Mouse (Mus musculus): ENCODE data around the gene Dhx58.

The Dhx58 gene
- long read RNA-seq, experiment 1, transcript Dhx58-201 (13 exons, 2,412 nt), result major isoform, 6 of 42 reads
- long read RNA-seq, experiment 1, partial matches to known transcripts, result 19 of 42 reads
- long read RNA-seq, experiment 1, other reads (novel, unspliced or antisense), result 15 of 42 reads
- long read RNA-seq, experiment 2, partial matches to known transcripts, result 41 of 55 reads
- long read RNA-seq, experiment 2, other reads (novel, unspliced or antisense), result 5 of 55 reads

DNA sequence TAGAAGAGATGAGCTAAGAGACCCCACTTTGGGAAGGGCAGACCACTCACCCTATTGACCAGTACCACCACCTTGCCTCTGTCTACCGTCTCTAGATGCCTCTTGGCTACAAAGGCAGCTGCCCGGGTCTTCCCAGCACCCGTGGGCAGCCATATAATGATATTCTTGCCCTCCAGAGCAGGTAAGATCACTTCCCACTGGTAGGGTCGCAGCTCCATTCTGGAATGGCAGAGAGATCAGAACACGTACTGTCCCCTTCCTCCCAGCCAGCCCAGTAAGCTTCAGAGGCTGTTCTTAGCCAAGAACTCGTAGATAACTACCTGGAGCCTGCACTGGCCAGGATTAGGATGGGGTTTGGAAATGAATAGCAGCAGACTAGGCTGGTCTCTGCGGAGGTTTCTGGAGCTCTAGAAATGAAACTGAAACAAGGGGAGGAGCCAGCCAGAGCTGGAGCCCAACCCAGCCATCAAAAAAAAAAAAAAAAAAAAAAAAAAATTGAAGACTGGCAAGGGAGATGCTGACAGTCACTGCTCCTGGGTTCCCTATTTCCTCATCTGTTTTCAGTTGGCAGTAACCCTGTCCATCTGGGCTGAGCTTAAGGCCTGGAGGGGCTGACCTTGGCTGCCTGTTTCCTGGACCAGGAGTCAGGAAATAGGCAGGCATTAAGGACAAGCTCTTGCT, at the start of gene Dhx58:
Gene Dhx58, minus strand, starts transcription at position 421 of the 681 bp plus-strand sequence.
- intact Hi-C loops (cut with DNase I), result loop anchor here (5.0 kb wide), 1 partner anchor 132 kb away; the partner anchor contains the start of gene Cnp

DNA sequence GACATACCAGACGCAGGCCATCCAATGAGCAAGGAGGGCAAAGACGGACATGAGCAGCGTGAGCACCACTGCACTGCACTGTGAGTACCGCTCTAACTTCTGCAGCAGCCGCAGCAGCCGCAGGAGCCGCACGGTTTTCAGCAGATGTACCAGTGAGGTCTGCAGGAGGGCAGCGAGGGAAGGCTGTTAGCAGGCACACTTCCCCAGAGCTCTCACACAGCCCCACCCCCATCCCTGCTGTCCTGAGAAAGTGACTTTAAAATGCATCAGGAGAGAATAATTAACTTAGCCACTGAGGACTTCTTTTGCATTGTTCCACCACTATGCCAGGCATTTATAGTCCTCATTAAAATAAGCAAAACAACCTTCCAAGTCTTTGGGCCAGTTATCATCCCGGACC, 48.2 kb upstream of the Dhx58 start:
- intact Hi-C loops (cut with DNase I), result no loop called here

DNA sequence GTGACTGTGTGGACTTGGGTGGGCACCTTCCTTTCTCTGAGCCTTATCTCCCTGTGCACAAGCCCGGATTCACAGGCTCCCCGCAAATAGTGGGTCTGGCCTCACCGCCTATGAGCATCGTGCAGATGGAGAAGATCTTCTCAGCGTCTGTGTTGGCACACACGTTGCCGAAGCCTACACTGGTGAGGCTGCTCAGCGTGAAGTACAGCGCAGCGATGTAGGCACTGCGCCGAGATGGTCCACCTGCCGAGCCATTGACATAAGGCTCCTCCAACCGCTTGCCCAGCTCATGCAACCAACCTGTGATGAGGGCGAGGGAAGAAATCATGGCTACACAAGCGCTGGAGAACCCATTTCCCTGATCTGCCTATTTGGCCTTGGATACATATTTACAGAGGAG, 46.1 kb upstream of the Dhx58 start:
- intact Hi-C loops (cut with DNase I), result no loop called here

DNA sequence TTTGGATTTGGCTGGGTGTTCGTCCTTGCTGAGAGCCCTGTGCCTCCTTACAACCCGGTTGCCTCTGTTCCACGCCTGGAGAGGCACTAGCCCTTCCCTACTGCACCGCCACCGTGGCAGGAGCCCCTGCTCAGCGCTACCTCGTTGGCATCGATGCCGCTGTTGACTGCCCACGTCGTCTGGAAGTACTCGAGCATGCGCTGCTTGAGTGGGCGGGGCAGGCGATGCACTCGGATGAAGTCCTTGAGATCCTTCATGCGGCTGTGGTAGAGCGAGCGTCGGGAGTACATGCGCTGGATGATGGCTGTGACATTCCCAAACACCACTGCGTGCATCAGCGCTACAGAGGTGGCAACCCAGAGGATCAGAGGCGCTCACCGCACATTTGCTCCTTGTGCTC, 45.4 kb upstream of the Dhx58 start:
- intact Hi-C loops (cut with DNase I), result loop anchor here (5.0 kb wide), 1 partner anchor 37 kb away; the partner anchor contains the start of genes Hspb9 and Kat2a

DNA sequence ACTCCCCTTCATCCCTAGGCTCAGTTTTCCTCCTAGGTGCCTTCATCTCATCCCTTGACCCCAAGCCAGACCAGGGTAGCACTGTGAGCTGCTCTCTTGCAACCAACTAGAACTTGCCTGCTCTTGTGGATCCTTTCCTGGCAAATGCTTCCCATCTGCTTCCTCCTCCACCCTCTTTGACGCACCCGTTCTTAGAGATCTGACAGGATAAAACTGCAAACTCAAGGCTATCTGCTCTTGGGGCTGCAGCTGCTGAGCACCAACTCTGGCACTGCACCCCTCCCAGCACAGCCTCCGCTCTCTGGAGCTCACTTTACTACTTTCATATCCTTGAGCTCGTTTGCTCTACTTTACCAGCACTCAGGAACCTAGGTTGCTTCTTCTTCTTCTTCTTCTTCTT, 44.5 kb upstream of the Dhx58 start:
- intact Hi-C loops (cut with DNase I), result loop anchor here (5.0 kb wide), 1 partner anchor 36 kb away; the partner anchor contains the start of genes Hspb9 and Kat2a

DNA sequence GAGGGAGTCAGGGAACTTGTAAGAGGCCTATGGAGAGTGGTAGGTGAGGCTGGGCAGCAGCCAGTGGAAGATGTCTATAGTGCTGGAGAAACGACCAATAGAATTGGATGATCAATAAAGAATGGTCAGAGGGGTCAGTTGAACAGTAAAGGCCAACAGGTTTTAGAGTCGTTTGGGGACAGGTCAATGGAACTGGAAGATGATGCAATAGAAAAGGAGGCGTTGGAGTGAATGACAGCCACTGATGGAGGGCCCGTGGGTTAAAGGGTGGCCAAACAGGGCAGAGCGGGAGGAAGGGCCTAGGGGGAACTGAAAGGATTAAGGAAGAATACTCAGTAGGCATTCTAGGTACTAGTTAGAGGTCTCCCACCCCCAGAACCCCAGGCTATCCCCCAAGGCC, 43.0 kb upstream of the Dhx58 start:
- intact Hi-C loops (cut with DNase I), result loop anchor here (5.0 kb wide), 1 partner anchor 35 kb away; the partner anchor contains the start of genes Hspb9 and Kat2a

DNA sequence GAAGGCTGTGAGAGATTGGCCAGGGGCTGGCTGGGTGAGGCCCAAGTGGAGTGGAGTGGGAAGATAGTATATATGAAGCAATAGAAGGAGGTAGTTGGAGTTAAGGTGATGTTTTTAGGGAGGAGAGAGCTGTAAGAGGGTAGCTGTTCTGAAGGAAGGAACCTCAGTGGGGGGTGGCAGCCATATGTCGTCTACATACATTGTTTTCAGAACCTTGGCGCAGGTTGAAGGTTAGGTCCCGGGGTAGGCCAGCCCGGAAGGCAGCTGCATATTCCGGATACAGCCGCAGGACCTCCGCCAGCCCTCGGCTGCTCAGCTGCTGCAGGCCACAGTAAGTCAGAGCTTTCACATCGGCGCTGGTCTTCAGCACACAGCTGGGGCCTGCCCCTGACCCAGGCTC, 42.5 kb upstream of the Dhx58 start:
- intact Hi-C loops (cut with DNase I), result loop anchor here (5.0 kb wide), 1 partner anchor 34 kb away; the partner anchor contains the start of genes Hspb9 and Kat2a

DNA sequence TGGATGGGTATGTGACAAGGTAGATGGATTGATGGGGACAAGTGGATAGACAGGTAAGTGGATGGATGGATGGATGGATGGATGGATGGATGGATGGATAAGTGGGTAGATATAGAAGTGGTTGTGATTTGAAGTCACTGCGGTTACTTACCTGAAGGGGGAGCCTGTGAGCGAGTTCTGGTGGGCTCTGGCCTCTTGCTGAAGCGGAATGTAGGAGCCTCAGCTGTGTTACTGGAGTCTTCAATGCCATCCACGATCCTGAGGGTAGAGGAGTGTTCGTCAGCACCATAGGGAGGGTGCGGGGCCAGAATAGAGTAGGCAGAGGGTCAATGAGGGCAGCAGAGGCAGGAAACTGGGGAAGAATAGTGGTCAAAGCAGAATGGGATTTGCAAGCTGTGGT, 41.0 kb upstream of the Dhx58 start:
- intact Hi-C loops (cut with DNase I), result loop anchor here (5.0 kb wide), 1 partner anchor 33 kb away; the partner anchor contains the start of genes Hspb9 and Kat2a

DNA sequence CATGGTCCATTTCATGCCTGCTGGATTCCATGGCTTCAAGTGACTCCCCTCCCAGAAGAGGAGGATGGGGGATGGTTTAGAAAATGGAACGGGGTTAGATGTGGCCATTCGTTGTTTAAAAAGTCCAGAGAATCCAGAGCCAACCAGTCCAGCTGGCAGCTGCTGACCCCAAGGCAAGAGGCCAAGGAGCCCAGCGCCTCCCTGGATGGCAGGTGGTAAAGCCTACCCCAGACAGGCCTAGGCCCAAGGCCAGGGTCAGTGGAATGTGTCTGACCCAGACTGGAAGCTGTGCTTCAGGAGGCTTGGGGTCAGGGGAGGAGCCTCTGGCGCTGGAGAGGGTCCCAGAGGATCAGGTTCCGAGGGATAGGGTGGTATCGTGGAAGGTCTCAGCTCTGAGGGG, 37.3 kb upstream of the Dhx58 start:
- intact Hi-C loops (cut with DNase I), result no loop called here

DNA sequence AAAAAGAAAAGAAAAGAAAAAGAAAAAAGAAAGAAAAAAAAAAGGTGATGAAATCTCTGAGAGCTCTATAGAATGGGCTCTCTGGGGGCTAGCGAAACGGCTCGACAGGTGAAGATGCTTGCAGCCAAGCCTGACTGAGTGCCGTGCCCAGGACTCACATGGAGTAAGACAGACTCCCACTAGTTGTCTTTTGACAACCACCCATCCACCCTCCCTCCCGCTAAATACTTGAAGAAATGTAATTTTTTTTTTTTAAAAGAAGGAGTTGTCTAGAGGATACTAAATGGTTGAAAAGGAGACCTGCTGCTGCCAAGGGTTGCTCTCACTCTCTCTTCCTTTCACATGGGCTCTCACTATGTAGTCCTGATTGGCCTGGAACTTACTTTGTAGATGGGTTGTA, 34.7 kb upstream of the Dhx58 start:
- intact Hi-C loops (cut with DNase I), result no loop called here

DNA sequence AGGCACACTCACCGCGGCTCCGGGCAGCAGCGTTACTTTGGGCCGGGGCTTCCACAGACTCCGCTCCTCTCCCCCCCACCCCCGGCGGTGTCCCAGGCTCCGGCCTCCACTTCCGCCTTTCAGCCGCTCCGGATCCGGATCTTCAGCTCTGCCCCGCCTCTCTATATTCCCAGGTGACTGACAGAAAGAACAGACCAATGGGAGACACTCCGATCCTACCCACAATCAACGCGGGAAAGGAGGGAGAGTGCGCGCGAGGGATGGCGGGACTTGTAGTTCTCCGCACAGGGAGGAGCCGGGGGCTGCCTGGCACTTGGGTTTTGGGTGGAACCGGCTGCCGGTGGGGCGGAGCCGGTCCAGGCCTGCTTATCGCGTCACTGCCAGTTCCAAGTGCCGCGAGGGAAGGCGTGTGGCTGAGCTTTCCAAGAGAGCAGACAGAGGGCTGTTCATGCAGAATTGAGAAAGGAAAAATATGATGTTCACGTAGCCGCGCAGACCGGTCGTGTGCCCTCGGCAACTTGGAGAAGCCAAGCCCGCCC, 34.1 kb upstream of the Dhx58 start, which contains the start of gene Rab5c:
Gene Rab5c, minus strand, starts transcription at position 150 of the 539 bp plus-strand sequence.
- intact Hi-C loops (cut with DNase I), result no loop called here

DNA sequence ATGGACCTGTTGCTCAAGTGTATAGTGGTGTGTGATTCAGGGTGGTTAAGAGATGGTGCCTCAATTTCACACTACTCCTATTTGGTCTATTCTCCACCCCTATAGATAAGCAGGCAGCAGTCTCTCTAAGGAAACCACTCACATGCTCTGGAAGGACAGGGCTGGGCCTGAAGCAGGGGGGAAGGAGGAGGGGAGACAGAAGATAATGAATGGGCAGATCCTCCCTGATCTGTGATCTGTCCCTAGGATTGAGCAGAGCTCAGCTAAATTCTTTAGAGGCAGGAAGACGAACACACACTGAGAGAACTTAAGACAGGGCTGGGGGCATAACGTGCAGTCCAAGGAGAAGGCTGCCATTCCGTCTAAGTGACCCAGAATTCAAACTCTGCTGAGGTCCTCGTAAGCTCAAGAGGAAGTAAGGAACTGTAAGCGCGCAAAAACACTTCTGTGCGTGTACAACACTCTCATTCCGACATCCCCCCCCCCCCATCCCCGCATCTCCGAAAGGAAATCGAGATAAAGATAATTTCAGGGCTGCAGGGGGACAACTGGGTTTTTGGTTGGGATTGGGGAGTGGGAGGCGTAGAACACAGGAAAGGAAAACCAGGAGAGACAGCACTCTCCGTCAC, 33.1 kb upstream of the Dhx58 start:
- intact Hi-C loops (cut with DNase I), result no loop called here

DNA sequence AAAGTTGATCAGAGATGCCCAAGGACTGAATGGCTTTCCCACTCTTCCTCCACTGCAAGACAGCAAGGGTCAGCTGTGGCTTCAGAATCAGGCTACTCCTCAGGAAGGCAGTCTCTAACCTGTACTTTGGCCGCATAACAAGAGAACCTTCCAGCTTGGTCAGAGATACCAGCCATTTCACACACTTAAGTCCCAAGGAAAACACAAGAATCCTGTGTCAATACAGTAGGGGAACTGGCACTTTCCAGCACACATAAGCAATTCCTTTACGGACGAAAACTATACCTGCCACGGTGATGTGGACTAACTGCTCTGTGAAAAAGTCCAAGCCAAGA, 32.6 kb upstream of the Dhx58 start:
- intact Hi-C loops (cut with DNase I), result no loop called here

DNA sequence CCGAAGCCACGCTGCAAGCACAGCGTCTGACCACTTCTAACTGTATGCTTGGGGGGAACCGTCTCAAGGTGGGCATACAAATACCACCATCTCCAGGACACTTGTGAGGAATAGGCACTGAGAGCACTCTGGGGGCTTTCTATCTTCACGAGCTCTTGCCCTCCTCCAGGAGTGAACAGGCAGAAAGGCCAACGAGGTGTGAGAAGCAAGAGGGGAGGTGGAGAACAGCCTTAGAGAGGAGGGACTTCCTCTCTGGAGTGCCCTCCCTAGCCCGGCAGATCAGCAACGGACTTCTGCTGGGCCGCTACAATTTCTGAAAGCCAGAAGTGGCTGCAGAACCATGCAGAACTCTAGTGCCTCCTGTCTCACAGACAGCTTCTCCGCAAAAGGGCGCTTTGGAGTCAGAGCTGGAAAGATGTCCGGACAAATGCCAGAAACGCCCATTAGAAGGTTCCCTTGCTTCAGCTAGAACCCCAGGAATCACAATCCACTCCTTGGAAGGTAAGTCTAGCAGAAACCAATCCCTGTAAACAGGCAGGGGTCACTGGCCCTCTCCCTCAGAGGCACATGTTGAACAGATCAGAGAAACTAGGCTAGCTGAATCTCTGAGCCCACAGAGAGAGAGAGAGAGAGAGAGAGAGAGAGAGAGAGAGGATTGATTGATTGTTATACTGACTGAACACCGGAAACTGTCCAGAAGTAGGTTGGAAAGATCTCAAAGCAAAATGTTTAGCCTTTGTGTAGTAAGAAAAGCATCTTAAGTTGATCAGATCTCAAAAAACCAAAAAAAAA, 32.1 kb upstream of the Dhx58 start:
- intact Hi-C loops (cut with DNase I), result no loop called here

DNA sequence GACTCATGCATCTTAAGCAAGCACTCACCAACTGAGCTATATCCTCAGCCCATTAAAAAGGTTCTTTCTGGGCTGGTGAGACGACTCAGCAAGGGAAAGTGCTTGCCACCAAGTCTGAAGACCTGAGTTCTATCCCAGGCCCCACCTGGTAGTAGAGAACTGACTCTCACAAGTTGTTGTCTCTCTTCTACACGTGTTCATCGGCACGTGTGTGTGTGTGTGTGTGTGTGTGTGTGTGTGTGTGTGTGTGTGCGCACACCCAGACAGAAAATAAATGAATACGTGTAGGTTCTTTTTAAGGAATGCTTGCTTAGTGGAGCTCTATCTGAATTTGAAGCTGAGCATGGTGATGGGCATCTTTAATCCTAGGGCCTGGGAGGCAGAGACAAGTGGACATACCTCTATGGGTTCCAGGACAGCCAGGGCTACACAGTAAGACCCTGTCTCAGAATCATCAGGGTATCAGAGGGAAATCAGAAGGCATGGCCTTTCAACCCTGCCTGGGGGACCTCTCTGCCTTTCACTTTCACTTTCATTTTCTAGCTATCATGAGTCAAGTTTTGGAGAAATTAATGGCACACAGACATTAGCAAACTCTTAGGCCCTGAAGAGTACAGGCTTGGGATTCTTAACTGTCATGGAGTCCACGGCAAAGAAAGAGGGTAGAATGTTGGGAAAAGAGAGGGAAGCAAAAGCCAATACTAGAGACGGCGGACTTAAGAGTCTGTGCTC, 31.2 kb upstream of the Dhx58 start:
- intact Hi-C loops (cut with DNase I), result no loop called here

DNA sequence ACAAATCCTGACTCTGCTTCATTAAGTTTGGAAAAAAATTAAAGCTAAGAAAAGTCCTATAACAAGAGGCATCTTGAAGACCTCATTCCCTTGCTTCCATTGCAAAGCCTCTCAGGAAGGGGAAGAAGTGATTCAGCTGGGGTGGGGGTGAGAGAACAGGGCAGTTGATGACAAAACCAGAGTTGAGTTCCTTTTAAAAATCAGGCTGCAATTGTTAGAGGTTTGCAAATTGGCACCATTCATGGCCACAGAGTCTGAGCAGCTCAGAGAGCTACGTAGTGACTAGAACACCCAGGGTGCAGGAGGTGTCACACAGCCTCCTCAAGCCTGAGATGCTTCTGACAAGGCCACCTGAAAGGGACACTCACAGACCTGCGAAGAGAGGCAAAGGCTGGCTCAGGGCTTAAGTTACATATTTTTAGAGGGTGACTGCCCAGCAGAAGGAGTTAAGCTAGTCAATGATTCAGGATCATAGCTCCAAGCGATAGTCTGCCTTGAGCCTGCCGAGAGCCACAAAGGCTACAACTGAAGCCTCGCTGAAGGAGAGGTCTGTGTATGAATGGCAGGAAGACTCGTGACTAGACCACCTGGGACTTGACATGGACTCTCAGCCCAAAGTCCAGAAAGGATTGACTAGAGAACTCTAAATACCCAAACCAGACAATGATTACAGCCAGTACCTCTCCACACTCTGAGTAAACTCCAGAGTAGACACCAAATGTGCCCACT, 26.6 kb upstream of the Dhx58 start:
- intact Hi-C loops (cut with DNase I), result no loop called here

DNA sequence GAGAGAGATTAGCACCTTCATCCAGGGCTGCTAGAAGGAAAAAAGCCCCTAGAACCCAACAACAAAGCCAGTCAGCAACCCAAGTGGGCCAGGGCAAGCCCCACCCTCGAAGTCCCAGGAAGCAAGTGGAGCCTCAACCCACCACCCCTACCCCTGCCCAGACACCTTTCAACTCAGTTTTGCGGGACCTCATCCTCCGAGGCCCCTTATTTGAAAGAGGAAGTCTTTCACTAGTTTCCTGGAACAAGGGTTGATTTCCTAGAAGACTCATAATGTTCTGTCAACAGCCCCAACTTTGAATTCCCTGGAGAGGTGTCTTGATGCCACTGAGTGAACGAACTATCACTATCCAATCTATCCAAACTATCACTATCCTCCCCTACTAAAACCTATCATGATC, 25.9 kb upstream of the Dhx58 start:
- intact Hi-C loops (cut with DNase I), result no loop called here

DNA sequence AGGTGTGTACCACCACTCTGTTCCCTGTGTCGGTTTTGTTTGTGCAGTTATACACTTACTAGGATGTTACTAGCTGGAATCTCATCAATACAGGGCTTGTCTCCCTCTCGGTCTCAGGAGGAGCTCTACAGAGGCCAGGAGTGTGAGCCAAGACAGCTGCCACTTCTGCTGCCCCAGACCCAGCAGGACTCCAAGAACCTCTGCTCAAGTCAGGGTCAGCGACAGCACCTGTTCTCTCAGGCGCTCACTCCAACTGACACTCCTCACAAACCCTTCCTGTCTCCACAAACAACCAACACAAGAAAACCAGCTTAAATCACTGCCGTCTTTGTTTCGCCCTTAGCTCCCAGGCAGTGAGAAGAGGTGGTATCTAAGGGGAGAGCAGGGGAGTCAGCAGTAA, 24.5 kb upstream of the Dhx58 start:
- intact Hi-C loops (cut with DNase I), result no loop called here

DNA sequence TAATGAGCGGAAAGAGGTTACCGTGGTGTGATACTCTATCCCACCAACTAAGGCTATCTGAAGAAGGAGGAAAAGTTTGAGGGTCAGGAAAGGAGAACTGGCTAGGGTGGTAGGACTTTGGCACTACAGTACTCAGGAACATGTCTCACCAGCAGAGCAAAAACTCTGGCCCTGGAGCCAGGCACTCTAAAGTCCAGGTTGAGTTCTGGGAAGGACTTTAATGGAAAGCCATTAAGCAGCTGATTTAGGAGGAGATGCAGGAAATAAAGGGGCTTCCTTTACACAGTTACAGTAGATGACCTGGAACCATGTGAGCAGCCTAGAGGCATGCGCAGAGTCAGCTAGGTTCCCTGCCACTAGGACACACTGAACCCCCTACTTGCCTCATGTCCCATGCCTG, 23.1 kb upstream of the Dhx58 start:
- intact Hi-C loops (cut with DNase I), result no loop called here
